Mouse (Mus musculus): ENCODE results near the gene Wdr6.

DNA sequence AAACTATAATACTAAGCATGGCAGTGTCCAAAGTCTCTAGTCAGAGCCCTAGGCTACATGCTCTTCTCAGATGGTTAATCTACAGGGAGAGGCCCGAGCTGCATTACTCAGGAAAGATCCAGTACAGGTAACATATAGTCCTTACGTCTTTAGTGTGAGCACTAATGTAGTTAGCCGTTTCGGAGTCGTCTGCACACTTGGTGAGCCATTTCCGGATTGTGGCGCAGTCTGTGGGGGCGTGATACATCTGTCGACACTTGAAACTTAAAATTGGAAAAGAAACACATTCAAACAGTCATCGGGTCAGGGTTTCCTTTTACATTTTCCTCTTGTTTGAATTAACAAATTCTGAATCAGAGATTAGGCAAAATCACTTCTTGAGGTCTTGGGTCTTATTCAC, 32.9 kb upstream of the Wdr6 start:
- TF ChIP-seq CTCF (IDR thresholded peaks at IDR 0.05 in 2 of 3, conservative IDR thresholded peaks at IDR 0.05 in 1 of 3; ENCODE audit: control insufficient read depth in 1 of 3, insufficient read depth in 1 of 3, low read depth in 2 of 3, low read length in 3 of 3, poor library complexity in 1 of 3, severe bottlenecking in 1 of 3) (no peak), HCFC1 (IDR thresholded peaks at IDR 0.05; ENCODE audit: low read depth, low read length) (no peak), POLR2A (IDR thresholded peaks at IDR 0.05; ENCODE audit: control insufficient read depth in 1 of 2, insufficient read depth in 1 of 2, low read depth in 1 of 2, low read length in 2 of 2, poor library complexity in 1 of 2) (no peak), MAX (IDR thresholded peaks at IDR 0.05; ENCODE audit: low read length) (no peak)
